Mouse (Mus musculus): ENCODE measurements around the gene Pla2g4e. TPM values are rescaled to one million over a fixed set of nuclear protein-coding genes. Genes with fewer than 3 reads are reported as not detected.
A peak's percentile ranks its signal among the peaks of the same experiment; 100 is the strongest.

Gene Pla2g4e
- polyA plus RNA-seq, 1 experiment from 2014 or later: 0.49 TPM

- peaks cover 62% of the 10 kb centered on the region for H3K4me1 ChIP-seq (ENCODE audit: control insufficient read depth, insufficient read depth, low read length)
- ATAC-seq (replicated peaks; ENCODE audit: insufficient number of reproducible peaks, low FRiP score, low TSS enrichment): no peak
- H3K9me3 ChIP-seq (replicated peaks; ENCODE audit: control insufficient read depth, low read length): no peaks in the 10 kb centered on the region
- no peak overlapping the region for H3K4me2 ChIP-seq
- 76% methylated on average over 1 of the region's 1 CpGs for WGBS (ENCODE audit: insufficient replicate concordance)
- no peaks in the 10 kb centered on the region for H3K27me3 ChIP-seq (ENCODE audit: control insufficient read depth, insufficient read depth, low read length)
- H3K9ac ChIP-seq (ENCODE audit: low read depth, low read length): no peak overlapping the region
- no peaks in the 10 kb centered on the region for H3K36me3 ChIP-seq (ENCODE audit: control insufficient read depth, insufficient read depth, low read length)
- H3K4me3 ChIP-seq (ENCODE audit: low read depth, low read length): no peak overlapping the region
- H3K27ac ChIP-seq (ENCODE audit: low read depth, low read length): no peak overlapping the region
These were observed 113.3 kb downstream of the Pla2g4e start for GRCm38 (mm10) chr2:120131881-120132280.

GRCm38 (mm10) chr2:120129252-120129908, 115.8 kb downstream of the Pla2g4e start:
- H3K36me3 ChIP-seq (ENCODE audit: control insufficient read depth, insufficient read depth, low read length): no peaks in the 10 kb centered on the region
- ATAC-seq (replicated peaks; ENCODE audit: insufficient number of reproducible peaks, low FRiP score, low TSS enrichment): no peak
- WGBS (ENCODE audit: insufficient replicate concordance): 31% methylated on average over 8 of the region's 8 CpGs
- H3K27me3 ChIP-seq (ENCODE audit: control insufficient read depth, insufficient read depth, low read length): no peaks in the 10 kb centered on the region
- peak overlapping the region; percentile 53; the same call in 1 of the 2 replicates for H3K9ac ChIP-seq (ENCODE audit: low read depth, low read length)
- H3K4me3 ChIP-seq (ENCODE audit: low read depth, low read length): no peak overlapping the region
- H3K27ac ChIP-seq (ENCODE audit: low read depth, low read length): peak overlapping the region; percentile 95
- H3K9me3 ChIP-seq (replicated peaks; ENCODE audit: control insufficient read depth, low read length): no peaks in the 10 kb centered on the region
- H3K4me1 ChIP-seq (ENCODE audit: control insufficient read depth, insufficient read depth, low read length): peaks cover 67% of the 10 kb centered on the region
- peak overlapping the region; percentile 32; the same call in 1 of the 2 replicates for H3K4me2 ChIP-seq

GRCm38 (mm10) chr2:120128611-120129051, 116.5 kb downstream of the Pla2g4e start:
- peak; percentile 58 for ATAC-seq (replicated peaks; ENCODE audit: insufficient number of reproducible peaks, low FRiP score, low TSS enrichment)
- H3K4me1 ChIP-seq (ENCODE audit: control insufficient read depth, insufficient read depth, low read length): peaks cover 65% of the 10 kb centered on the region
- H3K9ac ChIP-seq (ENCODE audit: low read depth, low read length): peak overlapping the region; percentile 56; the same call in 1 of the 2 replicates
- H3K27me3 ChIP-seq (ENCODE audit: control insufficient read depth, insufficient read depth, low read length): no peaks in the 10 kb centered on the region
- WGBS (ENCODE audit: insufficient replicate concordance): 7% methylated on average over 1 of the region's 1 CpGs
- no peak overlapping the region for H3K4me3 ChIP-seq (ENCODE audit: low read depth, low read length)
- no peaks in the 10 kb centered on the region for H3K9me3 ChIP-seq (replicated peaks; ENCODE audit: control insufficient read depth, low read length)
- peak overlapping the region; percentile 95 for H3K27ac ChIP-seq (ENCODE audit: low read depth, low read length)
- H3K36me3 ChIP-seq (ENCODE audit: control insufficient read depth, insufficient read depth, low read length): no peaks in the 10 kb centered on the region
- H3K4me2 ChIP-seq: peak overlapping the region; percentile 32

DNA sequence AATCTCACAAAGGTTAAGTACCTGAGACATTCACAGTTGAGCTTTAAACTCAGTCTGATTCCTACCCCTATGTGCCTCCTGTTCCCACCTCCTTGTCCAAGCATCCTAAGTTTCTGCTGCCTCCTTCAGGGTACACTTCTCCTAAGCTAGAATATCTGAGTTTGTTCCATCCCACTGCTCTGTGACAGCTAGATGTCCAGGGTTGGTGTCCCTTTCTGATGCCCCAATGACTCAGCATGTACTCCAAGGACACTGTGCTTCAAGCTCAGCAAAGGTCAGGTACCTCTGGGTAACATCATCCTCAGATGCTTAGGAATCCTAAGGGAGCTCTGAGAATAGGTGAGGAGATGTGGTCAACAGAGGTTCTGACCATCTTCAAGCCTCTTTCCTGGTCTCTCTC, 117.1 kb downstream of the Pla2g4e start:
- Histone ChIP-seq H3K27me3 (ENCODE audit: control insufficient read depth, insufficient read depth, low read length) (no peaks in the 10 kb centered on the region), H3K4me3 (ENCODE audit: low read depth, low read length) (no peak overlapping the region), H3K4me2 (peak overlapping the region; percentile 32), H3K36me3 (ENCODE audit: control insufficient read depth, insufficient read depth, low read length) (no peaks in the 10 kb centered on the region), H3K4me1 (ENCODE audit: control insufficient read depth, insufficient read depth, low read length) (peaks cover 60% of the 10 kb centered on the region), H3K9me3 (replicated peaks; ENCODE audit: control insufficient read depth, low read length) (no peaks in the 10 kb centered on the region), H3K9ac (ENCODE audit: low read depth, low read length) (peak overlapping the region; percentile 56), H3K27ac (ENCODE audit: low read depth, low read length) (peak overlapping the region; percentile 95)
- no peak for ATAC-seq (replicated peaks; ENCODE audit: insufficient number of reproducible peaks, low FRiP score, low TSS enrichment)

GRCm38 (mm10) chr2:120126901-120127300, 118.2 kb downstream of the Pla2g4e start:
- Histone ChIP-seq H3K4me1 (ENCODE audit: control insufficient read depth, insufficient read depth, low read length) (peaks cover 63% of the 10 kb centered on the region), H3K9ac (ENCODE audit: low read depth, low read length) (no peak overlapping the region), H3K27ac (ENCODE audit: low read depth, low read length) (peak overlapping the region; percentile 95), H3K27me3 (ENCODE audit: control insufficient read depth, insufficient read depth, low read length) (no peaks in the 10 kb centered on the region), H3K4me3 (ENCODE audit: low read depth, low read length) (no peak overlapping the region), H3K36me3 (ENCODE audit: control insufficient read depth, insufficient read depth, low read length) (no peaks in the 10 kb centered on the region), H3K4me2 (no peak overlapping the region), H3K9me3 (replicated peaks; ENCODE audit: control insufficient read depth, low read length) (no peaks in the 10 kb centered on the region)
- WGBS (ENCODE audit: insufficient replicate concordance): 47% methylated on average over 1 of the region's 1 CpGs
- ATAC-seq (replicated peaks; ENCODE audit: insufficient number of reproducible peaks, low FRiP score, low TSS enrichment): no peak

DNA sequence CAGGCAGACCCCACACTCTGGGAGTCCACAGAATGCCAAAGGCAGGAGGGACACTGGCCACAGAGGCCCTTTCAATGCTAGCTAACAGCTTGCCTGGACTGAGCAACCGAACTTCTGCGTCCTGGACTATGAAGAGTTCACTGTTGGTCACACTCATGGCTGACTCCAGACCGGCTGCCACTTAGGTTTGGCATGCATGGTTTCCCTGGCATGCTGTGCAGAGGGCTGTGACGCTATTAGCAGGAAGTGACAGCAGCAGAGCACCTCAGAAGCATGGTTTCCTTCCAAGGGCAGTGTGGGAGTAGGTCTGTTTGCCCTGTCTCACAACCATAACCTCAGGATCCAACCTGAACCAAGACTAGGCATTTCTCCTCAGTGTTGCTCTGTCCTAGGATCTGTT, 118.7 kb downstream of the Pla2g4e start:
- Histone ChIP-seq H3K9ac (ENCODE audit: low read depth, low read length) (no peak overlapping the region), H3K4me2 (no peak overlapping the region), H3K4me3 (ENCODE audit: low read depth, low read length) (no peak overlapping the region), H3K9me3 (replicated peaks; ENCODE audit: control insufficient read depth, low read length) (no peaks in the 10 kb centered on the region), H3K36me3 (ENCODE audit: control insufficient read depth, insufficient read depth, low read length) (no peaks in the 10 kb centered on the region), H3K27me3 (ENCODE audit: control insufficient read depth, insufficient read depth, low read length) (no peaks in the 10 kb centered on the region), H3K27ac (ENCODE audit: low read depth, low read length) (peak overlapping the region; percentile 95), H3K4me1 (ENCODE audit: control insufficient read depth, insufficient read depth, low read length) (peaks cover 63% of the 10 kb centered on the region)
- WGBS (ENCODE audit: insufficient replicate concordance): 66% methylated on average over 4 of the region's 4 CpGs
- ATAC-seq (replicated peaks; ENCODE audit: insufficient number of reproducible peaks, low FRiP score, low TSS enrichment): no peak

- Histone ChIP-seq H3K4me3 (ENCODE audit: low read depth, low read length) (no peak overlapping the region), H3K27ac (ENCODE audit: low read depth, low read length) (no peak overlapping the region), H3K4me2 (no peak overlapping the region), H3K4me1 (ENCODE audit: control insufficient read depth, insufficient read depth, low read length) (peaks cover 63% of the 10 kb centered on the region), H3K9ac (ENCODE audit: low read depth, low read length) (no peak overlapping the region), H3K27me3 (ENCODE audit: control insufficient read depth, insufficient read depth, low read length) (no peaks in the 10 kb centered on the region), H3K9me3 (replicated peaks; ENCODE audit: control insufficient read depth, low read length) (no peaks in the 10 kb centered on the region), H3K36me3 (ENCODE audit: control insufficient read depth, insufficient read depth, low read length) (no peaks in the 10 kb centered on the region)
- ATAC-seq (replicated peaks; ENCODE audit: insufficient number of reproducible peaks, low FRiP score, low TSS enrichment): no peak
- WGBS (ENCODE audit: insufficient replicate concordance): 96% methylated on average over 1 of the region's 1 CpGs
These were observed 119.7 kb downstream of the Pla2g4e start for GRCm38 (mm10) chr2:120125461-120125860.

DNA sequence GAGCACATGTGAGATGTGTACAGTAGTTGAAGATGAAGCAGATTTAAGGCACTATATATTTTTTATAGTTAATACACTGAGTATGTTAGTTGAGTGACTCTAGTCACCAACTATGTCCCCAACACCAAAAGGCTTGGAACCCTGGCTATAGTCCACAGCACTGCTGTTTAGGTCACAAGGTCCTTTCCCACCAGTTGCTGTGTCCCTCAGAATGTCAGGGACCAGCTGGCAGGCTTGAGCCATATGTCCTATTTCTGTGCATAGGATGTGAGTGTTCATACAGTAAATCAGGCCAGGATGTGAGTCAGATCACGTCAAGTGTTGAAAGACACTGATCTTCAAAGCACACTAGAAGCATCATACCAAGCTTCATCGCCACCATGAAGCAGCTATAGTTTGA, 120.2 kb downstream of the Pla2g4e start:
- H3K4me1 ChIP-seq (ENCODE audit: control insufficient read depth, insufficient read depth, low read length): peaks cover 58% of the 10 kb centered on the region
- H3K27ac ChIP-seq (ENCODE audit: low read depth, low read length): no peak overlapping the region

GRCm38 (mm10) chr2:120124096-120124495, 121.0 kb downstream of the Pla2g4e start:
- Histone ChIP-seq H3K9me3 (replicated peaks; ENCODE audit: control insufficient read depth, low read length) (no peaks in the 10 kb centered on the region), H3K9ac (ENCODE audit: low read depth, low read length) (no peak overlapping the region), H3K36me3 (ENCODE audit: control insufficient read depth, insufficient read depth, low read length) (no peaks in the 10 kb centered on the region), H3K4me3 (ENCODE audit: low read depth, low read length) (no peak overlapping the region), H3K27me3 (ENCODE audit: control insufficient read depth, insufficient read depth, low read length) (no peaks in the 10 kb centered on the region), H3K27ac (ENCODE audit: low read depth, low read length) (no peak overlapping the region), H3K4me1 (ENCODE audit: control insufficient read depth, insufficient read depth, low read length) (peaks cover 49% of the 10 kb centered on the region), H3K4me2 (no peak overlapping the region)
- ATAC-seq (replicated peaks; ENCODE audit: insufficient number of reproducible peaks, low FRiP score, low TSS enrichment): no peak
- WGBS (ENCODE audit: insufficient replicate concordance): 63% methylated on average over 1 of the region's 1 CpGs

More for the DNA sequence above, 120.2 kb downstream of the Pla2g4e start:
- Histone ChIP-seq H3K4me2 (no peak overlapping the region), H3K4me3 (ENCODE audit: low read depth, low read length) (no peak overlapping the region), H3K9me3 (replicated peaks; ENCODE audit: control insufficient read depth, low read length) (no peaks in the 10 kb centered on the region), H3K9ac (ENCODE audit: low read depth, low read length) (no peak overlapping the region), H3K27me3 (ENCODE audit: control insufficient read depth, insufficient read depth, low read length) (no peaks in the 10 kb centered on the region), H3K36me3 (ENCODE audit: control insufficient read depth, insufficient read depth, low read length) (no peaks in the 10 kb centered on the region)
- WGBS (ENCODE audit: insufficient replicate concordance): 87% methylated on average over 2 of the region's 2 CpGs
- no peak for ATAC-seq (replicated peaks; ENCODE audit: insufficient number of reproducible peaks, low FRiP score, low TSS enrichment)

All from heart, embryonic 11.5 days (tissue).